Mouse (Mus musculus) layer of hippocampus, adult 9-11 months (tissue): ENCODE results near the gene Fbxo3.
"Not testable (repeated sequence)": the region's sequence is repeated elsewhere in the genome, so short reads cannot be mapped to it uniquely, and the experiment has no call there.

Experiments
- DNase-seq: peaks from one replicate; pipeline ENCODE4 v3.0.0; 2022

Gene Fbxo3

DNA sequence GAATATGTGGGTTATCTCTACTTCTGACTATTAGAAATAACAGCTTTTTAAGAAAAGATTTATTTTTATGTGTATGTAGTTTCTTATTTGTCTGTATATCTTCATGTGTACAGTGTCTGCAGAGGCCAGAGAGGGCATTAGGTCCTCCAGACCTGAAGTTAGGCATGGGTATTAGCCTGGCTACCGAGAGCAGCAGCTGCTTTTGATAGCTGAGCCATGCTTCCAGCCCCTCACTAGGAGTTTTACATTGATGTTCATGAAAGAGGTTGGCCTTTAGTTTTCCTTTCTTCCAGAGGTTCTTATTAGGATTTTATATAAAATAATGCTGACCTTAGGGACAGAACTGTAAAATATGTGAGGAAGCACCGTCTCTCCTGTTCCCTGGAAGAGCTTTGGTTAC is 10.7 kb downstream of the Fbxo3 start:
- DNase-seq: no peak

- DNase-seq: no peak
Observed at GRCm38 (mm10) chr2:104041632-104042031, 14.1 kb downstream of the Fbxo3 start.

DNA sequence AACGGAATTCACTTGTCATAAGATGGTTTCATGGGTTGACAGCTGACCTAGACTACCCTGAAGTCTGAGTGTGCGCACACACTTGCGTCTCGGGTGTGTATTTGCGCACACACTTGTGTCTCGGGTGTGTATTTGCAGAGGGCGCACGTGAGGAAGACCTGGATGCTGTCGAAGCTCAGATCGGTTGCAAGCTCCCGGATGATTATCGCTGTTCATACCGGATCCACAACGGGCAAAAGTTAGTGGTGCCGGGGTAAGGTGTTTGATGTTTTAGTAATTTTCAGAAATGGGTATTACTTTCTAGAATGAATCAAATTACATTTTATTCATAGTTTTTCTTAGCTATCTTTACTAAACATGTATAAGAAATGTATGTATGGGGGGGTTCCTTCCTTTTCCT is 15.2 kb downstream of the Fbxo3 start:
- DNase-seq: no peak

- no peak for DNase-seq
Observed at GRCm38 (mm10) chr2:104043624-104044478, 16.3 kb downstream of the Fbxo3 start.

DNA sequence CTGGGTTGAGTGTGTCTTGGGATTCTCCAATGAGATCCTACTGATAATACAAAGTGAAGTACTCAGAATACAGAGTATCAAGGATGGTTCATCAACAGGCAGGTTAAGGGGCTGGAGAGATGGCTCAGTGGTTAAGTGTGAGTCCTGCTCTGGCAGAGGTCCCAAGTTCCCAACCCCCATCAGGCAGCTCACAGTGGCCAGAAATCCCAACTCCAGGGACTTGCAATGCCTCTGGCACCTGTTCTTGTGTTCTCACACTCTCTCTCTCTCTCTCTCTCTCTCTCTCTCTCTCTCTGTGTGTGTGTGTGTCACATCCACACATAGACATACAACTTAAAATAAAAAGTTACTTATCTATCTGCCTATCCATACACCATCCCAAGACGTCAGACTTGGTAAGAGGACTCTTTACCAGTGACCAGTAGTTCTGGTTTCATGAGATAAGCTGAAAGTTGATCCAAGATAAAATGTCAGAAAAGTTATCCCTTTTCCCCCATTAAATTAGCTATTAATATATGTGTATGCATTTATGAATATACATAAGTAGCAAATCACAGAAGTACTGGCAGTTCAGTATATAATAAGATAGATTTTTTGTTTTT is 17.1 kb downstream of the Fbxo3 start:
- DNase-seq: no peak

DNA sequence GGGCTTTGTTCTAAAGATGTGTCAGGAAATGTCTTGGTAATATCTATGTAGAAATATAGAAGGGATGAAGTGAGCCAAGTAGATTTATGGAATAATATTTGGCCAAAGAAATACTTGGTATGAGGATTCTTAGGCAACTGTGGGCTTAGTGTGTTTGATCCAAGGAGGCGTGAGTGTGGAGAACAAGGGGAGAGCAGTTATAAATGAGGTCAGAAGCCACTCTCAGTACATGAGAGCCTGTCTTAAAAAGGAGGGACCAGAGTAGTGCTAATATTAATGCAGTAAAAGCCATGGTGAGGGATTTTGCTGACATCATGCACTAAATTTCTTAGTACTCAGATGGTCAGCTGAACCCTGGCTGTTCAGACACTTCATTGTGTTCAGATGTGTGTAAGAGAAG is 30.9 kb downstream of the Fbxo3 start:
- no peak for DNase-seq

DNA sequence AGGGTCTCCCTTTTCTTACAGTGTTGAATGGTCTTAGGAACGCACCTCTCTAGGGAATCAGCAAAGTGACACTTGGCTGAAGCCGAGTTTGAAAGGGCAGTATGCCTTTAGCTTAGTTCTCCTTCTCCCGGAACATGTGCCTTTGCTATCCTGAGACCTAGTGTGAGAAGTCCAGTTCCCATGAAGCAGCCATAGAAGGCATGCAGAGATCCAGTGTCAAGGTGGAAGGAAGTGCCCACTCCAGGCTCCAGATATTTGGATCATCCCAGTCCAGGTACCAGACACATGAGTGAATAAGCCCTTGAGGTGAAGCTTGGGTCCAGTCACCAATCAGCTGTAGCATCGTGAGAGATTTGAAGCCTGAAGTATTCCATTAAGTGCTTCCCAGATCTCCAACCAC is 31.4 kb downstream of the Fbxo3 start:
- DNase-seq: no peak

GRCm38 (mm10) chr2:104059786-104060185 is 32.3 kb downstream of the Fbxo3 start:
- DNase-seq: no peak

- DNase-seq: no peak
Observed at GRCm38 (mm10) chr2:104060996-104061395, 33.5 kb downstream of the Fbxo3 start.

- DNase-seq: no peak
Observed at GRCm38 (mm10) chr2:104062665-104063064, 35.1 kb downstream of the Fbxo3 start.

DNA sequence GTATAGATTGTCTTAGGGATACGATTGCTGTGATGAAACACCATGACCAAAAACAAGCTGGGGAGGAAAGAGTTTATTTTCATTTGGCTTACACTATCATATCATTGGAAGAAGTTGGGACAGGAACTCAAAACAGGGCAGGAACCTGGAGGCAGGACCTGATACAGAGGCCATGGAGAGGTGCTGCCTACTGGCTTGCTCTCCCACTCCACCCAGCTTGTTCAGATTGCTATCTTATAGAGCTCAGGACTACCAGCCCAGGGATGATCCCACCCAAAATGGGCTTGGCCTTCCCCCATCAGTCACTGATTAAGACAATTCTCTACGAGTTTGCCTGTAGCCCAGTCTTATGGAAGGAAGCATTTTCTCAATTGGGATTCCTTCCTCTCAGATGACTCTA is 36.6 kb downstream of the Fbxo3 start:
- DNase-seq: no peak

DNA sequence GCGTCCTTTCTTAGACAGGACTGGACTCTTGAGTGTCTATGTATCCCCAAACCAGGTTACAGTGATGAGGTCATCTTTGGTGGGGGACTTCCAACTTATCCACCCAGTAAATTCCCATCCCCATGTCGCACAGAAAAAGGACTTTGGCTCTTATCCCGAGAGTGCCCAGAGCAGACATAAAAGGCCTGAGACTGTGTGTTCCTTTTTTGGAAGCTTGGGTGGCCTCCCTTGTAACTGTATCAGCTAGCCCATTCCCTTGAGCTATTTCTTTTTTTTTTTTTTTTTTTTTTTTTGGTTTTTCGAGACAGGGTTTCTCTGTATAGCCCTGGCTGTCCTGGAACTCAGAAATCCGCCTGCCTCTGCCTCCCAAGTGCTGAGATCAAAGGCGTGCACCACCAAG is 38.0 kb downstream of the Fbxo3 start, which contains the start of gene Gm10912:
TSS of gene Gm10912 (plus strand) at position 301 of the 400 bp plus-strand sequence.
- DNase-seq: not testable (repeated sequence)

GRCm38 (mm10) chr2:104068450-104068849 is 40.9 kb downstream of the Fbxo3 start, which contains the start of gene Gm10799:
Gm10799 (minus strand) TSS chr2:104068550.
- not testable (repeated sequence) for DNase-seq

GRCm38 (mm10) chr2:104069704-104070185 is 42.2 kb downstream of the Fbxo3 start, which contains the start of gene Cd59b:
Cd59b (plus strand) TSS chr2:104069849.
- no peak for DNase-seq

DNA sequence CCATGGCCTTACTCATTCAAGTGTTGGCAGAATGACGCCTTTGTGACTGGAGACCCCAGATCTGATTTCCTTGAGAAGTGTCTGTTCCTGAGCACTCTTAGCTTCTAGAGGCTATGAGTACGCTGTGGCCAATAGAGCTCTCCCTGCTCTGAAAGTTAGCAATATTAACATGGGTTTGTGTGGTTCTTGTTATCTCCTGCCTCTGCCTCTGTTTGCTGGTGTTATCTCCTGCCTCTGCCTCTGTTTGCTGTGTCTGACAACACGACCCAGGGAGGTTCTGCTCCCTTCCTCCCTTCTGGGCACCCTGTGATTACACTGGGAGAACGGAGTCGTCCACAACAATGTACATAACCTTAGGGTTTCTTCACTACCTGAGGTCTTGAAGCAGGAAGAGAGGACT is 50.8 kb downstream of the Fbxo3 start:
- DNase-seq: not testable (repeated sequence)

DNA sequence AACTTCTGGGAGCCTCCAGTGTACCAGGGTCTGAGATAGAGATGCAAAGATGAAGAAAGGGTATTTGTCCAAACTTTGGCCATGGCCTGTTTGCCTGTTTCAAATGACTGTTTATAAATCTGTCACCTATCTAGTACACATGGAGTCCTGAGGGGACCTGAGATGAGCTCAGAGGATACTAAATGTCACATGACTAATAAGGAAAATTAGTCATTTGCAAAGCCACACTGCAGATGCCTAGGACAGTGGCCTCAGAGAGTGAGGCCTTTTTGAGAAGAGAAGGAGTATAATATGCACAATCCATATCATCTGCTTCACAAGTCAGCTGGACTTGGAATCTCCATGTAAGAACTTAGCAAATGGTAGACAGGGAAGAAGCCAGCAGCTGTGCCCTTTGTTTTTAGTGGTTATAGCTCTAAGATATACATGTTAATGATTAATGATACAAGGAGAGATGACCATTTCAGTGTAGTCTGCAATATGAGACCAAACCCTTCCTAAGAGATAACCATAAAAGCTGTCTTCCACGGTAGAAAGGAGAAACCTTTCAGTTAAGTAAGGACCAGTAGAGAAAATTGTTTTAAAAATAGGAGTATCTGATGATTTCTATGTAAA is 54.0 kb downstream of the Fbxo3 start:
- not testable (repeated sequence) for DNase-seq

DNA sequence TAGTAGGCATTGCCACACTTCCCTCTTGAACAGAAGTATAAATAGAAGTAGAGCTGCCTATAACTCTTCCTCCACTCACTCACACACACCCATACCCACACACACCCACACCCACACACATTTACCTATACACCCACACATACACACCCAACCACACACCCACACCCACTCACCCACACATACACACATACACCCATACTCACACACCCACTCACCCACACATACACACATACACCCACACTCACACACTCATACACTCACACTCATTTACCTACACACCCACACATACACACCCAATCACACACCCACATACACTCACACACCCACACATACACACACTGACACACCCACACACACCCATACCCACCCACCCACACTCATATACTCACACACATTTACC is 55.0 kb downstream of the Fbxo3 start:
- DNase-seq: no peak

DNA sequence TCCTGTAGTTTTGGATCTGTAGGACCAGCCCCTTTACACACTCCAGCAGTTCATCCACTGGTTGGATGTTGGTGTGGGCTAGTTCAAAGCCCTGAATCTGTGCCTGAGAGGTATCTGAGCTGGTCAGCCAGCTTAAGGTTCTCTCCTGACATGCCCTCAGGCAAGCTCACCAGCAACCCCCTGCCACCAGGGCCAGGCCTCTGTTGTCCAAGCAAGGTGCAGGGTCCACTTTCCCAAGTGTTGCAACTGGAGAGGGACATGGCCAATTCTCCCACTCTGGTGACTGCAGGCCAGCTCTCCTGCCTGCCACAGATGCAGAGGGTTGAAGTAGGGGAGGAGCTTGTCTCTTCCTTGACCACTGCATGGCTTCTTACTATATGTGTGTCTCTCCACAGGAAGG is 56.5 kb downstream of the Fbxo3 start:
- DNase-seq: not testable (repeated sequence)

GRCm38 (mm10) chr2:104087562-104087961 is 60.0 kb downstream of the Fbxo3 start:
- DNase-seq: not testable (repeated sequence)

- DNase-seq: no peak
Observed at GRCm38 (mm10) chr2:104093305-104093704, 65.8 kb downstream of the Fbxo3 start.

DNA sequence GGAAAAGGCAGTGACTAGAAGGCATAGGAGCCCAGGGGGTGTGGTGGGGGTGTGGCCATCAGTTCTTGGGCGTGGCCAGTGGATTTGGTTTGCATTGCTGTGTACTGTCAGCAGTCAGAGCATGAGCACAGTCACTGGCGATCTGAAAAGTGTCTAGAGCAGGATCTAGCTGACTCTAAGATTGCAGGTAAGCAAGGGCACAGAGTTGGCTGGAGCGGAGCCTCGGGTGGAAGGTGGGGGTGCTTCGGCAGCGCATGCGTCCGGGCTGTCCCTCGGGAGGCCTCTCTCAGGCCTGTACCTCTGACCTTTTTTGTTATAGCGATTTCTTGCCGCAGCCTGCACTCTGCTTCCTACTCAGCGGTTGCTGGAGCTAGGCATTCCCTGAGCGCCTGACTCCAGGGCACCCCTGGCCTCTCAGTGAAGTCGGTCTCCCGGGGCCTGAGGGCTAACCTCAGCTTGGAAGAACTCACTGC is 68.3 kb downstream of the Fbxo3 start, which contains the start of gene Cd59a:
TSS of gene Cd59a (plus strand) at position 61 of the 473 bp plus-strand sequence.
- peak; percentile 53 for DNase-seq

DNA sequence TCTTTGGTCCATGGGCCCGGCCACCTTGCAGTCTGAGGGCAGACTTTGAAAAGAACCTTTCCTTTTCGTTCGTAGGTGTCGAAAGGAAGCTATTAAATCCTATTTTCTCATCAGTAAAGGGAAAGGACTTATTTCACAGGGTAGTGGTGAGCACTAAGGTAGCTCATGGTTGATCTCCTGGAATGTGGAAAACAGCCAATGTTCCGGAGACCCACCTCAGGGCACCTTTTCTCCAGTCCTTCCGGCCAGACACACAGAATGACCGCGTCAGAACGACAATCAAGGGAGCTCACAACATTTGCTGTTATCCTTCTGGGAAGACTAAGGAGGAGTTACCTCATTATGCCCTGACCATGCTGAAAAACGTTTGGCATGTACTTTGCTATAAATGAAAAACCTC is 68.7 kb downstream of the Fbxo3 start:
- no peak for DNase-seq

- not testable (repeated sequence) for DNase-seq
Observed at GRCm38 (mm10) chr2:104096796-104097195, 69.3 kb downstream of the Fbxo3 start.
